Mouse (Mus musculus) CH12.LX (cell line): ENCODE measurements at regions not wholly inside any gene's neighbourhood (a gene's known extent, or its start where the extent isn't known, plus 50 kb on each side); places are given as distances from the start of the nearest gene placed in this dataset.

ENCODE experiments used
- CHD1 ChIP-seq: IDR thresholded peaks from 2 replicates; pipeline ENCODE4 v1.6.1; 2012; ENCODE audit warnings: low read depth, low read length, improper control_type of control experiment, inconsistent platforms
- CTCF ChIP-seq, 2 experiments: IDR thresholded peaks in 1 of 2; conservative IDR thresholded peaks in 1 of 2; 2 replicates each; pipeline ENCODE4 v1.5.1; 2011 to 2012; ENCODE audit warnings: low read depth in 2 of 2, low read length in 2 of 2, improper control_type of control experiment in 1 of 2, inconsistent platforms in 1 of 2, mild to moderate bottlenecking in 1 of 2, moderate library complexity in 1 of 2
- EP300 ChIP-seq: IDR thresholded peaks from 2 replicates; pipeline ENCODE4 v1.6.1; 2011; ENCODE audit warnings: low read length, improper control_type of control experiment
- MAX ChIP-seq: IDR thresholded peaks from 2 replicates; pipeline ENCODE4 v1.6.1; 2011; ENCODE audit warnings: low read length, improper control_type of control experiment
- MEF2A ChIP-seq: IDR thresholded peaks from 2 replicates; pipeline ENCODE4 v1.6.1; 2014; ENCODE audit warnings: low read depth, mild to moderate bottlenecking, inconsistent platforms, low read length, improper control_type of control experiment, borderline replicate concordance
- NRF1 ChIP-seq: IDR thresholded peaks from 2 replicates; pipeline ENCODE4 v1.6.1; 2014; ENCODE audit warnings: low read depth, mild to moderate bottlenecking, inconsistent platforms, low read length, improper control_type of control experiment, moderate library complexity
- POLR2A ChIP-seq: IDR thresholded peaks from 2 replicates; pipeline ENCODE4 v1.6.1; 2011; ENCODE audit warnings: low read depth, mild to moderate bottlenecking, improper control_type of control experiment, low read length
- RCOR1 ChIP-seq: conservative IDR thresholded peaks from 2 replicates; pipeline ENCODE4 v1.6.1; 2012; ENCODE audit warnings: low read depth, mild to moderate bottlenecking, inconsistent platforms, low read length, improper control_type of control experiment
- SIN3A ChIP-seq: IDR thresholded peaks from 2 replicates; pipeline ENCODE4 v1.6.1; 2012; ENCODE audit warnings: low read length, improper control_type of control experiment, inconsistent platforms
- SMC3 ChIP-seq: IDR thresholded peaks from 2 replicates; pipeline ENCODE4 v1.6.1; 2011; ENCODE audit warnings: low read depth, low read length, improper control_type of control experiment
- TCF12 ChIP-seq: IDR thresholded peaks from 2 replicates; pipeline ENCODE4 v1.6.1; 2014; ENCODE audit warnings: low read depth, mild to moderate bottlenecking, inconsistent platforms, low read length, improper control_type of control experiment
- ZMIZ1 ChIP-seq: IDR thresholded peaks from 2 replicates; pipeline ENCODE4 v1.6.1; 2012; ENCODE audit warnings: low read depth, mild to moderate bottlenecking, inconsistent platforms, low read length, improper control_type of control experiment

GRCm38 (mm10) chr10:119015311-119016055, 145.5 kb upstream of the Dyrk2 start:
- TF ChIP-seq NRF1 = no peak
- TF ChIP-seq SIN3A = no peak
- TF ChIP-seq POLR2A = no peak
- TF ChIP-seq MAX = no peak
- no peak for TF ChIP-seq MEF2A
- no peak for TF ChIP-seq CHD1
- no peak for TF ChIP-seq CTCF (conservative IDR thresholded peaks at IDR 0.05 in 1 of 2, IDR thresholded peaks at IDR 0.05 in 1 of 2; ENCODE audit: low read depth in 2 of 2, low read length in 2 of 2)
- no peak for TF ChIP-seq RCOR1
- no peak for TF ChIP-seq ZMIZ1
- TF ChIP-seq EP300 = no peak
- TF ChIP-seq TCF12 = no peak
- TF ChIP-seq SMC3 = no peak
